Mouse (Mus musculus) megakaryocyte, embryonic 14.5 days (primary cell): Measurements from ENCODE around the gene Slc25a21.

Source experiments
- FLI1 ChIP-seq: IDR thresholded peaks from 2 replicates; pipeline ENCODE4 v1.6.1; 2012; ENCODE audit warnings: low read length, inconsistent platforms, mixed read lengths
- GATA1 ChIP-seq: IDR thresholded peaks from 3 replicates; pipeline ENCODE4 v1.6.1; 2012; ENCODE audit warnings: mixed read lengths, low read length, inconsistent platforms, borderline replicate concordance

- TF ChIP-seq GATA1 (no peak), FLI1 (no peak)
Measured at GRCm38 (mm10) chr12:56698191-56698980, 498.9 kb downstream of the Slc25a21 start.
